Mouse (Mus musculus) kidney, postnatal 36 days (tissue): ENCODE measurements at regions not wholly inside any gene's neighbourhood (a gene's known extent, or its start where the extent isn't known, plus 50 kb on each side); places are given as distances from the start of the nearest gene placed in this dataset.
"Not testable (repeated sequence)": the region's sequence is repeated elsewhere in the genome, so short reads cannot be mapped to it uniquely, and the experiment has no call there.

Source experiments
- DNase-seq, 2 experiments: peaks; one replicate each; pipeline ENCODE4 v3.0.0; 2021 to 2022; ENCODE audit warnings: mixed read lengths in 2 of 2

- no peak for DNase-seq
Measured at GRCm38 (mm10) chr9:5424236-5424635, 79.0 kb downstream of the Casp12 start.

GRCm38 (mm10) chr9:5448180-5448579, 103.0 kb downstream of the Casp12 start:
- no peak for DNase-seq

- no peak for DNase-seq
Measured at GRCm38 (mm10) chr9:5456606-5457005, 111.4 kb downstream of the Casp12 start.

GRCm38 (mm10) chr9:5472012-5472411, 126.8 kb downstream of the Casp12 start:
- no peak for DNase-seq

GRCm38 (mm10) chr9:5474271-5474670, 129.0 kb downstream of the Casp12 start:
- no peak for DNase-seq

- no peak for DNase-seq
Measured at GRCm38 (mm10) chr9:5485258-5485657, 140.0 kb downstream of the Casp12 start.

GRCm38 (mm10) chr9:5496837-5497236, 151.6 kb downstream of the Casp12 start:
- no peak for DNase-seq

GRCm38 (mm10) chr9:5498306-5498705, 153.1 kb downstream of the Casp12 start:
- no peak for DNase-seq

- DNase-seq: no peak
Measured at GRCm38 (mm10) chr9:5525762-5526360, 180.6 kb downstream of the Casp12 start.

- DNase-seq: no peak
Measured at GRCm38 (mm10) chr9:5542604-5543003, 197.4 kb downstream of the Casp12 start.

GRCm38 (mm10) chr9:5575072-5575471, 229.8 kb downstream of the Casp12 start:
- DNase-seq: no peak

GRCm38 (mm10) chr9:5578168-5578567, 232.9 kb downstream of the Casp12 start:
- DNase-seq: not testable (repeated sequence)

GRCm38 (mm10) chr9:5595891-5596635, 250.8 kb downstream of the Casp12 start:
- no peak for DNase-seq

GRCm38 (mm10) chr9:5604019-5604418, 258.8 kb downstream of the Casp12 start:
- DNase-seq: no peak

GRCm38 (mm10) chr9:5605015-5605414, 259.8 kb downstream of the Casp12 start:
- DNase-seq: no peak

GRCm38 (mm10) chr9:5616725-5617124, 271.5 kb downstream of the Casp12 start:
- DNase-seq: no peak

- DNase-seq: no peak
Measured at GRCm38 (mm10) chr9:5623396-5623795, 278.2 kb downstream of the Casp12 start.

GRCm38 (mm10) chr9:5627521-5627920, 282.3 kb downstream of the Casp12 start:
- no peak for DNase-seq

- DNase-seq: peak in 1 of 2 experiments; percentile 18
Measured at GRCm38 (mm10) chr9:5634461-5634953, 289.3 kb downstream of the Casp12 start.

- peak; percentile 26 to 27 for DNase-seq
Measured at GRCm38 (mm10) chr9:5634969-5635368, 289.7 kb downstream of the Casp12 start.

- DNase-seq: no peak
Measured at GRCm38 (mm10) chr9:5663886-5664285, 318.7 kb downstream of the Casp12 start.

GRCm38 (mm10) chr9:5673551-5673950, 328.3 kb downstream of the Casp12 start:
- DNase-seq: no peak

GRCm38 (mm10) chr9:5708482-5708881, 363.3 kb downstream of the Casp12 start:
- no peak for DNase-seq

- DNase-seq: peak in 1 of 2 experiments; percentile 7
Measured at GRCm38 (mm10) chr9:5709480-5709879, 364.2 kb downstream of the Casp12 start.
